Mouse (Mus musculus) heart, postnatal 0 days (tissue): Measurements from ENCODE around the gene Nemp2. TPM values are rescaled to one million over a fixed set of nuclear protein-coding genes. Genes with fewer than 3 reads are reported as not detected.

Source experiments
- ATAC-seq: fragments of 200-750 bp; cut with Nextera tagmentation; 2 replicates; pipeline ENCODE4 v1.8.0; 2017; ENCODE audit warnings: low read depth, moderate number of reproducible peaks, moderate library complexity; ENCODE audit not compliant: insufficient read depth
- DNase-seq: peaks from one replicate; pipeline ENCODE4 v3.0.0-alpha.2; 2016; ENCODE audit warnings: low spot score
- H3K27ac ChIP-seq: fragments of 300-500 bp; sonication (generic); 2 replicates; pipeline ENCODE4 v1.5.1; 2014; ENCODE audit warnings: low read depth, mild to moderate bottlenecking
- H3K27me3 ChIP-seq: fragments of 300-500 bp; sonication (generic); 2 replicates; pipeline ENCODE4 v1.6.1; 2014; ENCODE audit warnings: low read length, mixed read lengths; ENCODE audit not compliant: control insufficient read depth, insufficient read depth
- H3K36me3 ChIP-seq: fragments of 300-500 bp; sonication (generic); replicated peaks from 2 replicates; pipeline ENCODE4 v1.6.1; 2014; ENCODE audit warnings: low read length, mixed read lengths; ENCODE audit not compliant: control insufficient read depth, insufficient read depth
- H3K4me1 ChIP-seq: fragments of 300-500 bp; sonication (generic); 2 replicates; pipeline ENCODE4 v1.6.1; 2014; ENCODE audit warnings: antibody characterized with exemption; ENCODE audit not compliant: control insufficient read depth, insufficient read depth
- H3K4me2 ChIP-seq: fragments of 300-500 bp; sonication (generic); 2 replicates; pipeline ENCODE4 v1.6.1; 2014; ENCODE audit warnings: low read depth, mild to moderate bottlenecking, low read length, moderate library complexity
- H3K4me3 ChIP-seq: fragments of 300-500 bp; sonication (generic); 2 replicates; pipeline ENCODE4 v1.5.1; 2014; ENCODE audit warnings: low read depth, low read length
- H3K9ac ChIP-seq: fragments of 300-500 bp; sonication (generic); replicated peaks from 2 replicates; pipeline ENCODE4 v1.6.1; 2014; ENCODE audit warnings: low read depth, low read length, mixed read lengths
- H3K9me3 ChIP-seq: fragments of 300-500 bp; sonication (generic); replicated peaks from 2 replicates; pipeline ENCODE4 v1.6.1; 2016; ENCODE audit warnings: low read length; ENCODE audit not compliant: control insufficient read depth
- CTCF ChIP-seq: IDR thresholded peaks from 2 replicates; pipeline ENCODE4 v1.5.1; 2016; ENCODE audit warnings: antibody characterized with exemption, control low read depth, low read depth
- EP300 ChIP-seq: IDR thresholded peaks from 2 replicates; pipeline ENCODE4 v1.6.1; 2016; ENCODE audit warnings: antibody characterized with exemption, low read depth
- WGBS: fragments of 180-500 bp; shearing (Covaris S2); extraction: QIAGEN DNeasy Blood & Tissue Kit; methylation state at CpG from one replicate; pipeline ENCODE4 v1.1.7; 2014; 5-methylcytosine and 5-hydroxymethylcytosine counted together
- polyA plus RNA-seq: library from polyadenylated mRNA; unstranded; fragments of >200 nt; fragmentation: Nextera tagmentation; extraction: Ambion mirVana; gene quantifications from 2 replicates; pipeline ENCODE4 v1.2.1, GENCODE M21; 2015
- total RNA-seq: library from RNA; depleted of rRNA; stranded (reverse); fragments of >200 nt; gene quantifications from 2 replicates; pipeline ENCODE4 v1.2.3, GENCODE M21; 2014; ENCODE audit warnings: low replicate concordance

Nemp2 gene
- total and polyA plus RNA-seq, 2 experiments from 2014 or later = 2.1 to 3.6 TPM

DNA sequence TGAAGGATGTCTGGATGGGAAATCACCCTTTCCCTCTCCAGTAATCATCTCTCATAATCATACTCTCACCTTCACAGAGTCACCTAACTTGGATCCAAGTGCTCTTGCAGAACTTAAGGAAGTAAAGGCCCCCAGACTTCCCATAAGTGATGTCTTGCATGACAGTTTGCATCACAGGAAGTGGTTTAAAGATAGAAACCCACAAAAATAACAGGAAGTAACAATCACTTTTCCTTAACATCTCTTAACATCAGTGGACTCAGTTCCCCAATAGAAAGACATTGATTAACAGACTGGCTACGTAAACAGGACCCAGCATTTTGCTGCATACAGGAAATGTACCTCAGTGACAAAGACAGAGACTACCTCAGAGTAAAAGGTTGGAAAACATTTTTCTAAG, 22.9 kb downstream of the Nemp2 start:
- Histone ChIP-seq H3K36me3 (peaks cover 16% of the 10 kb centered on the region), H3K4me3 (no peak overlapping the region), H3K27ac (no peak overlapping the region), H3K27me3 (no peaks in the 10 kb centered on the region), H3K9me3 (no peaks in the 10 kb centered on the region), H3K4me1 (peaks cover 3% of the 10 kb centered on the region; the same call in 1 of the 2 replicates), H3K9ac (no peak overlapping the region), H3K4me2 (no peak overlapping the region)
- TF ChIP-seq EP300 (no peak), CTCF (no peak)
- no peak for ATAC-seq
- no peak for DNase-seq
- WGBS = 70% methylated on average over 1 of the region's 1 CpGs

DNA sequence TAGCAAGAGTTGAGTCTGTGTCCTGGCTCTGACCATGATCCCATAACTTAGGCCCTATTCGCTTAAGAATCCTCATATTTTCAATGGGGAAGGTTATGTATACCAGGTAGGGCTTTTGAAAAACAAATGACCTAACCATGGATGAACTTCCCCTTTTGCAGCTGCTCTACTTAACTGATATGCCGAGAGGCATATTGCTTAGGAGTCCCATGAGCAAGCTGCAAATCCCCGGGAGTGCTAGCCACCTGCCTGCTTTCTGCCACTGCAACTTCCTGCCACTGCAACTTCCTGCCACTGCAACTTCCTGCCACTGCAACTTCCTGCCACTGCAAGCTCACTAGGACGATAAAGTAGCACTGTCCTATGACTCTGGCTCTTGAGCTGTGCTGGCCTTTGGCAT, 24.6 kb downstream of the Nemp2 start:
- H3K27me3 ChIP-seq = no peaks in the 10 kb centered on the region
- H3K4me3 ChIP-seq = no peak overlapping the region
- ATAC-seq (no peak), DNase-seq (no peak)
- H3K36me3 ChIP-seq = peaks cover 16% of the 10 kb centered on the region; the same call in 1 of the 2 replicates
- H3K4me2 ChIP-seq = no peak overlapping the region
- H3K4me1 ChIP-seq = peaks cover 3% of the 10 kb centered on the region; the same call in 1 of the 2 replicates
- 56% methylated on average over 4 of the region's 4 CpGs for WGBS
- H3K9ac ChIP-seq = no peak overlapping the region
- no peaks in the 10 kb centered on the region for H3K9me3 ChIP-seq
- H3K27ac ChIP-seq = no peak overlapping the region
- TF ChIP-seq EP300 (no peak), CTCF (no peak)

DNA sequence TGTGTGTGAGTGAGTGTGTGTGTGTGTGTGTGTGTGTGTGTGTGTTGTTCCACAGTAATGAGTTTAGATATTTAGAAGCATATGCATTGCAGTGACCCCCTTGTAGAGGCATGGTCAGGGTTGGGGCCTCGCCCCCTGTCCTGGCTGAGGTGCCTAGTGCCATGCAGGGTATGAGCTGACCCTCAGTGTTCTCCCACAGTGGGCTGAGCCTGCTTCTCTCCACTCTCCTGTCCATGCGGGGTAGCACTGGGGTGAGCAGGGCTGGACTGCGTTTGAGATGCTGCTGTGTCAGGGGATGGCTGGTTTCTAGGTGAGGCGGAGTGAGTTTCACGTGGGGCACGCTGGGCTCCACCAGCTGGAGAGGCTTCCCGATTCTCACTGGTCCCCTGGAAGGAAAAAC, 27.7 kb downstream of the Nemp2 start:
- TF ChIP-seq EP300 (no peak), CTCF (no peak)
- no peaks in the 10 kb centered on the region for H3K4me1 ChIP-seq
- H3K36me3 ChIP-seq = peaks cover 16% of the 10 kb centered on the region
- H3K9ac ChIP-seq = no peak overlapping the region
- H3K9me3 ChIP-seq = no peaks in the 10 kb centered on the region
- ATAC-seq (no peak), DNase-seq (no peak)
- H3K27ac ChIP-seq = no peak overlapping the region
- H3K4me2 ChIP-seq = no peak overlapping the region
- H3K4me3 ChIP-seq = no peak overlapping the region
- H3K27me3 ChIP-seq = no peaks in the 10 kb centered on the region
- WGBS = 92% methylated on average over 7 of the region's 7 CpGs

DNA sequence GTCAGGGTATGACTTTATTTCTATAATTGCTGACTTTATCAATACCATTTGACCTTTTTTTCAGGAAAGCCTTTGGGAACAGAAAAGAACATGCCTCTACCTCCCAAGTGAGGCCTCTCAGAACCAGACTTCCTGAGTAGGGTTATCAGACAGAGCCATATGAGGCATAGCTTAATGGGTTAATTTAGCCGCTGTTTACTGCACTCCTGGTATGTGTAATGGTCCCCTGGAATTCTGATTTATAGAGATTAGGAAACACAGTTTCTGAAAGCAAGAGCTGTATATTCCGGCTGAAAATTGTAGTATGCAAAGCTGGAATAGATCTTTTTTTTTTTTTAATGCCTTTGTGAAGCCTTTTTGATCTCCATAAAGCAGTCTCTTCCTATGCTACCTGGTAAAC, 29.8 kb downstream of the Nemp2 start:
- Histone ChIP-seq H3K4me1 (no peaks in the 10 kb centered on the region), H3K27ac (no peak overlapping the region), H3K4me2 (no peak overlapping the region), H3K27me3 (no peaks in the 10 kb centered on the region), H3K4me3 (no peak overlapping the region), H3K9me3 (no peaks in the 10 kb centered on the region), H3K9ac (no peak overlapping the region), H3K36me3 (peaks cover 16% of the 10 kb centered on the region)
- TF ChIP-seq EP300 (no peak), CTCF (no peak)
- ATAC-seq (no peak), DNase-seq (no peak)
- WGBS = 64% methylated on average over 2 of the region's 2 CpGs

DNA sequence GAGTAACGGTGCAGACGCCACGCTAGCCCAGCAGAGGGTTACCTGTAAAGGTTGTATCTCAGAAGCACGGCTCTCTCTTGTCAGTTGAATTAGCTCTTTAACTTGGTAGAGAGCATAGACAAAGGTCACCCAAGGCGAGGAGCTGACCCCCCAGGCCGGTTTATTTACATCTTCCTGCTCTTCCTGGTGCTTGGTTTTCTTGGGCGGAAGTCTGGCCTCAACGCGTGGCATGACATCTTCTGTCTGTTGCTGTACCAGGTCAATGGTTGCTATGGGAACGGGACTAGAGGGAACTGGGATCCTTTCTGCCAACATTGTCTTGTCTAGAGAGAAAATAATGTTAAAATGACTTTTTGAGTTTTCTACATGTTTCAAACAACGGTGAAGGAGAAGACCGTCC, 30.3 kb downstream of the Nemp2 start:
- Histone ChIP-seq H3K4me1 (no peaks in the 10 kb centered on the region), H3K27ac (no peak overlapping the region), H3K9me3 (no peaks in the 10 kb centered on the region), H3K4me3 (no peak overlapping the region), H3K4me2 (no peak overlapping the region), H3K36me3 (peaks cover 16% of the 10 kb centered on the region), H3K27me3 (no peaks in the 10 kb centered on the region), H3K9ac (no peak overlapping the region)
- WGBS = 84% methylated on average over 12 of the region's 12 CpGs
- ATAC-seq = no peak
- TF ChIP-seq CTCF = no peak
- no peak for TF ChIP-seq EP300
- no peak for DNase-seq

DNA sequence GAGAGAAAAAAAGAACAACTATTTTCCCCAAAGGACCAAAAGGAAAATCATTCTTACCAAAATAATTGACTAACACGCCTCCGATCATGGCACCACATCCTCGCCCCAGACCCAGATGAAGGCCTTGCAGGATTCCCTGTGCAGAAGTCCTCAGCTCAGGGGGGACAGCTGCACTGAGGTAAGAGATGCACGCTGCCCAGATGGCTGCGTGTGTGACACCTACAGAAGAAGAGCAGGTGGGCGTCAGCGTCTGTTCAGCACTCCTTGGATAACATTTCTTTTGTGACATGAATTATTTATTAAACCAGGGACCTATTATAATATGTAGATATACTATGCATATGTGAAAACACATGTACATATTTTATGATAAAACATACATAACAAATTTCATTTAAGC, 32.7 kb downstream of the Nemp2 start:
- H3K36me3 ChIP-seq = peaks cover 16% of the 10 kb centered on the region
- 91% methylated on average over 7 of the region's 7 CpGs for WGBS
- H3K27ac ChIP-seq = no peak overlapping the region
- no peak overlapping the region for H3K9ac ChIP-seq
- DNase-seq = no peak
- no peaks in the 10 kb centered on the region for H3K4me1 ChIP-seq
- no peaks in the 10 kb centered on the region for H3K27me3 ChIP-seq
- no peaks in the 10 kb centered on the region for H3K9me3 ChIP-seq
- no peak overlapping the region for H3K4me3 ChIP-seq
- ATAC-seq = no peak
- no peak overlapping the region for H3K4me2 ChIP-seq
- TF ChIP-seq EP300 = no peak
